Mouse (Mus musculus): ENCODE results near the gene Sap18. TPM values are rescaled to one million over a fixed set of nuclear protein-coding genes. Genes with fewer than 3 reads are reported as not detected.

Gene Sap18
- polyA plus RNA-seq, 1 experiment from 2014 or later: 18.9 TPM

DNA sequence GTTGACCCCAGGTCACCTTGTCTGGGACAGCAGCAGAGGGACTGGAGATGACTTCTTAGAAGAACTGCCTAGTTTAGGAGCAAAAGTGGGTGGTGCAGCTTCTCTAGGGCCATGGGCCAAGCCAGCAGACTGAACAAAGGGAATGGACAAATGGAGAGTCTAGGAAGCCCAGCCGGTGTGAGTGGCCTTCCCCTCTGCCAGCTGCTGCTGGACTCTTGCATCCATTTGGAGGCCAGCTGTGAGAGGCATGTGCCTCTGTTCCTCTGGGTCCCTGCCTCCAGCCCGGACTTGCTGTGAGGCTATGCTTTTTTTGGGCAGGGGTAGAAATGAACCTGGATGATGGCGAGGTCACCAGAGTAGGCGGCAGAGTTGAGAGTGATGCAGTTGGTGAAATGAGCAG, 39.7 kb upstream of the Sap18 start, which contains the start of gene Lats2:
Lats2 (minus strand) TSS at position 152 of the 400 bp plus-strand sequence.
- no peak within 1 kb of the TSS for H3K4me2 ChIP-seq (replicated peaks; ENCODE audit: low read depth, low read length)
- no peaks in the 10 kb centered on the region for H3K27me3 ChIP-seq (replicated peaks; ENCODE audit: insufficient read depth, low read length)
- DNase-seq (ENCODE audit: low spot score): peak; percentile 23
- peaks cover 10% of the 10 kb centered on the region; the same call in 1 of the 2 replicates for H3K4me1 ChIP-seq (ENCODE audit: insufficient read depth, low read depth, low read length)
- H3K36me3 ChIP-seq (ENCODE audit: insufficient read depth, low read length): no peaks in the 10 kb centered on the region
- TF ChIP-seq EP300 (IDR thresholded peaks at IDR 0.05) (no peak), CTCF (IDR thresholded peaks at IDR 0.05) (no peak)
- 77% methylated on average over 4 of the region's 4 CpGs for WGBS
- no peak for ATAC-seq
- no peak within 1 kb of the TSS for H3K4me3 ChIP-seq (ENCODE audit: low read depth, low read length)
- H3K9ac ChIP-seq (replicated peaks; ENCODE audit: low read depth): no peak within 1 kb of the TSS
- no peaks in the 10 kb centered on the region for H3K9me3 ChIP-seq (ENCODE audit: low read length)
- H3K27ac ChIP-seq (ENCODE audit: low read length): no peak within 1 kb of the TSS

DNA sequence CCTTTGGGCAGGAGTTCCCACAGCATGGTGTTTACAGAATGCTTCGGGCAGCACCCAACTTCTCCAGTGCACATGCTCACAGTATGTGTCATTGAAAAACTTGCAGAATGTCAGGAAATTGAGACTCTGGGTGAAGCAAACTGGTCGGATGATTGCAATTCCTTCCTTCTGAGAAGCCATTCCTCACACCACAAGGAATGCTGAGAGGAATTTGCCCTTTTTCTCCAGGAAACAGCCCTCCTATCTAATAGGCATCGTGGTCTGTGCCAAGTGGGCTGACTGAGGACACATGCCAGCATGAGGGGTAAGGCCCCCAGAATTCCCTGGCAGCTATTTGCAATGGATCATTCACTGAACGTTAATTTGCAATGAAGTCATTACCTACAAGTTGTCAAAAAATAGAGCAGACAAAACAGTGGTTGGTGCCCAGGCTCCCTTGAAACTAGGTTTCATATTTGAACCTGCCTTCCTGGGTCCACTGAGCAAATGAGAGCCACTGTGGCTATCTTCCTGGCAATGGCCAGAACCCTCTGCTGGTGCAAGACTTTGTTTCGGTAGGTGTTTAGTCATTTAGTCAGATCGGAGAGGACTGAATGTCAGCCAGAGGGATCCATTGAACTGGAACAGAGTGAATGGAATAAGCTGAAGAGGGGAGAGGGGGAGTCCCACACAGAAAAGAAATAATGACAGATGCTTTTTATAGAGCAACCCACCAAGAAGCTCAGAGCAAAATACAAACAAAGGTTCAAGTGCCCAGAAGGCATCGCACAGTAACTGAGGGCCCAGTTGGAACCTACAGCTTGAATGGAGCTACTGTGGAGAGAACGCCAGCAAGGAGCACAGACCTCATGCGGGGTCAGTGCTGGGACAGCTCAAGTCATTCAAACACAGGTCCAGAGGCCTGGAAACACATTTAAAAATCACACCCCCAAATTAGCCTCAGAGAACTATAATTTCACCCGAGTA, 37.2 kb upstream of the Sap18 start:
- DNase-seq (ENCODE audit: low spot score): peak; percentile 80
- no peaks in the 10 kb centered on the region for H3K27me3 ChIP-seq (replicated peaks; ENCODE audit: insufficient read depth, low read length)
- TF ChIP-seq EP300 (IDR thresholded peaks at IDR 0.05) (peak; percentile 79), CTCF (IDR thresholded peaks at IDR 0.05) (no peak)
- peak overlapping the region; percentile 34; the same call in 1 of the 2 replicates for H3K27ac ChIP-seq (ENCODE audit: low read length)
- no peak overlapping the region for H3K4me2 ChIP-seq (replicated peaks; ENCODE audit: low read depth, low read length)
- H3K4me3 ChIP-seq (ENCODE audit: low read depth, low read length): no peak overlapping the region
- peak; percentile 80 for ATAC-seq
- H3K9me3 ChIP-seq (ENCODE audit: low read length): no peaks in the 10 kb centered on the region
- 48% methylated on average over 10 of the region's 10 CpGs for WGBS
- H3K36me3 ChIP-seq (ENCODE audit: insufficient read depth, low read length): no peaks in the 10 kb centered on the region
- peaks cover 10% of the 10 kb centered on the region; the same call in 1 of the 2 replicates for H3K4me1 ChIP-seq (ENCODE audit: insufficient read depth, low read depth, low read length)
- no peak overlapping the region for H3K9ac ChIP-seq (replicated peaks; ENCODE audit: low read depth)

DNA sequence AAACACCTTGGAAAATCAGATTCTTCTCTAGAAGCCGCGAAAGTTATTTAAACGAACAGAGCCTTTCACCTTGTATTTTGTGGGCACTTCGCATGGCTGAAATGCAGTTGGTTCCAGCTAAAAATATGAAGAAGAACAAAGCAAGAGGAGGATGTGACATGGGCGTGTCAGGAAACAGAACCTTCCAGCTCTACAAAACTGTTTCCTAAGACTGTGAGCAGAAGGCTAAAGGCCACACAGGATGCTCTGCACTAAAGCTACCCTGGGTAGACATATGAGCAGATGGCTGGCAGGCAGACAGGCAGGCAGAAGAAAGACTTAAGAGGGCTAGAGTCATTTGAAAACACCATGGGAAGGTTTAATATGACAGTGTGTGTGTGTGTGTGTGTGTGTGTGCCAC, 28.9 kb upstream of the Sap18 start:
- ATAC-seq (no peak), DNase-seq (ENCODE audit: low spot score) (peak; percentile 31)
- no peaks in the 10 kb centered on the region for H3K36me3 ChIP-seq (ENCODE audit: insufficient read depth, low read length)
- no peaks in the 10 kb centered on the region for H3K4me1 ChIP-seq (ENCODE audit: insufficient read depth, low read depth, low read length)
- H3K4me3 ChIP-seq (ENCODE audit: low read depth, low read length): no peak overlapping the region
- no peaks in the 10 kb centered on the region for H3K9me3 ChIP-seq (ENCODE audit: low read length)
- no peak overlapping the region for H3K4me2 ChIP-seq (replicated peaks; ENCODE audit: low read depth, low read length)
- H3K9ac ChIP-seq (replicated peaks; ENCODE audit: low read depth): no peak overlapping the region
- TF ChIP-seq EP300 (IDR thresholded peaks at IDR 0.05): no peak
- no peak for TF ChIP-seq CTCF (IDR thresholded peaks at IDR 0.05)
- H3K27me3 ChIP-seq (replicated peaks; ENCODE audit: insufficient read depth, low read length): no peaks in the 10 kb centered on the region
- H3K27ac ChIP-seq (ENCODE audit: low read length): no peak overlapping the region
- 72% methylated on average over 5 of the region's 5 CpGs for WGBS

DNA sequence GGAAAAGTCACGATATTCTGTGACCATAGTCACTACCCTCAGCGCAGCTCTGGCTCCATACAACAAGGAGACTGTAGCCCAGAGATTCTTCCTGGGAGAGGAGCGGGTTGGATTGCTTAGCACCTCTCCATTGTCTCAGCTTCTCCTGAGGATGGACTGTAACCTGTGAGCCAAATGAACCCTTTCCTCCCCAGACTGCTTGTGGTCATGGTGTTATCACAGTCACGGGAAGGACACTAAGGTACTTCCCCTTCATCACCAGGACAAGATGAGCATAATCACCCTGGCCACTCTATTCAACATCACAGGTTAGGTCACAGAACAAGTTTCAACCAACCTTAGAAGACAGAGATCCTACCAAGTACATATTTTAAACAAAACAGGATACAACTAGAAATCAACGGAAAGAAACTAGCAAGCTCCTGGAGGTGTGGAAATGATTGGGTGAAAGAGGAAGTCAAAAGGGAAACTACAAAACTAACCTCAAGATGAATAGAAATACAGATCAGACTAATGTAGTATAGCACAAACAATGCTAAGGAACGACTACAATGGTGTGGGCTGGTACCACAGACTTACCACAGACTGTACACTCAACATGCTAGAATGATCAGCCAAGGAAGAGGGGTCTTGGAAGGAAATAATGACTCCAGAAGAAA, 25.7 kb upstream of the Sap18 start:
- Histone ChIP-seq H3K27me3 (replicated peaks; ENCODE audit: insufficient read depth, low read length) (no peaks in the 10 kb centered on the region), H3K4me2 (replicated peaks; ENCODE audit: low read depth, low read length) (no peak overlapping the region), H3K27ac (ENCODE audit: low read length) (no peak overlapping the region), H3K4me1 (ENCODE audit: insufficient read depth, low read depth, low read length) (no peaks in the 10 kb centered on the region), H3K9me3 (ENCODE audit: low read length) (no peaks in the 10 kb centered on the region), H3K9ac (replicated peaks; ENCODE audit: low read depth) (no peak overlapping the region), H3K4me3 (ENCODE audit: low read depth, low read length) (no peak overlapping the region), H3K36me3 (ENCODE audit: insufficient read depth, low read length) (no peaks in the 10 kb centered on the region)
- no peak for ATAC-seq
- no peak for DNase-seq (ENCODE audit: low spot score)
- 76% methylated on average over 6 of the region's 6 CpGs for WGBS
- no peak for TF ChIP-seq EP300 (IDR thresholded peaks at IDR 0.05)
- TF ChIP-seq CTCF (IDR thresholded peaks at IDR 0.05): no peak

DNA sequence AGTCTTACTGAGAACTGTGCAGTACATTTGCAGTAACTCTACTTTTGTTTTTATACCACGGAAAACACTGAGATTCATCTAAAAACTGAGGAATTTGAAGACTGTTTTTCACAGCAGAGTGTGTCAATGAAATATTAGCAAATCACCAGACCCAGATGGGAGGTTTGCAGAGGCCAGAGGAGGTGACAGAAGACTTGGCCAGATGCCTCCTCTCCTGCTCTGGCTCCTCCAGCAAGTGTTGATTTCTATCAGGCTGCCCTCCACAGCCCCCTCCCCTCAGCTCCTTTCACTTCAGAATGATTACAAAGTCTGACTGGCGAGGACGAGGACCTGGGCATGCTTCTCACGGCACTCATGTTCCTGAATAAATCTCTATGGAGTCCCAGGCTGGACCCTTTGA, 10.6 kb upstream of the Sap18 start:
- no peak for TF ChIP-seq EP300 (IDR thresholded peaks at IDR 0.05)
- no peak for TF ChIP-seq CTCF (IDR thresholded peaks at IDR 0.05)
- H3K4me3 ChIP-seq (ENCODE audit: low read depth, low read length): no peak overlapping the region
- 27% methylated on average over 4 of the region's 4 CpGs for WGBS
- no peak overlapping the region for H3K4me2 ChIP-seq (replicated peaks; ENCODE audit: low read depth, low read length)
- no peak overlapping the region for H3K27ac ChIP-seq (ENCODE audit: low read length)
- no peaks in the 10 kb centered on the region for H3K9me3 ChIP-seq (ENCODE audit: low read length)
- H3K27me3 ChIP-seq (replicated peaks; ENCODE audit: insufficient read depth, low read length): no peaks in the 10 kb centered on the region
- no peaks in the 10 kb centered on the region for H3K4me1 ChIP-seq (ENCODE audit: insufficient read depth, low read depth, low read length)
- no peaks in the 10 kb centered on the region for H3K36me3 ChIP-seq (ENCODE audit: insufficient read depth, low read length)
- H3K9ac ChIP-seq (replicated peaks; ENCODE audit: low read depth): no peak overlapping the region
- ATAC-seq (no peak), DNase-seq (ENCODE audit: low spot score) (no peak)

DNA sequence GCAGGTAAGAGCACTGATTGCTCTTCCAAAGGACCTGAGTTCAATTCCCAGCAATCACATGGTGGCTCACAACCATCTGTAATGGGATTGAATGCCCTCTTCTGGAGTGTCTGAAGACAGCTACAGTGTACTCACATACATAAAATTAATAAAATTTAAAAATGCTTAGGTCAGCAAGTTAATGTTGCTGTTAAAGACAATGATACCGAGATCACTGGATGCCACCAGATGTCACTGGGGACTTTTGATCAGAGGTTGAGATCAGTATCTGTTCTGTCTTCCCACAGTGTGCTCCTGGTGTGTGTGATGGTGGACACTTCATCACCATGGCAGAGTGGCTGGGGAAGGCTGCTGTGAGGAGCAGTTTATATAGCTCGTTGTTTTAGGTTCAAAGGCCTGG, 8.7 kb upstream of the Sap18 start:
- no peak for ATAC-seq
- Histone ChIP-seq H3K27me3 (replicated peaks; ENCODE audit: insufficient read depth, low read length) (no peaks in the 10 kb centered on the region), H3K27ac (ENCODE audit: low read length) (no peak overlapping the region), H3K4me3 (ENCODE audit: low read depth, low read length) (no peak overlapping the region), H3K4me1 (ENCODE audit: insufficient read depth, low read depth, low read length) (no peaks in the 10 kb centered on the region), H3K4me2 (replicated peaks; ENCODE audit: low read depth, low read length) (no peak overlapping the region), H3K9me3 (ENCODE audit: low read length) (no peaks in the 10 kb centered on the region), H3K36me3 (ENCODE audit: insufficient read depth, low read length) (no peaks in the 10 kb centered on the region), H3K9ac (replicated peaks; ENCODE audit: low read depth) (no peak overlapping the region)
- TF ChIP-seq CTCF (IDR thresholded peaks at IDR 0.05) (no peak), EP300 (IDR thresholded peaks at IDR 0.05) (no peak)
- no peak for DNase-seq (ENCODE audit: low spot score)
- WGBS: 71% methylated on average over 2 of the region's 2 CpGs

Data from lung, postnatal 0 days (tissue).